Mouse (Mus musculus): ENCODE measurements around the gene Gde1.

DNA sequence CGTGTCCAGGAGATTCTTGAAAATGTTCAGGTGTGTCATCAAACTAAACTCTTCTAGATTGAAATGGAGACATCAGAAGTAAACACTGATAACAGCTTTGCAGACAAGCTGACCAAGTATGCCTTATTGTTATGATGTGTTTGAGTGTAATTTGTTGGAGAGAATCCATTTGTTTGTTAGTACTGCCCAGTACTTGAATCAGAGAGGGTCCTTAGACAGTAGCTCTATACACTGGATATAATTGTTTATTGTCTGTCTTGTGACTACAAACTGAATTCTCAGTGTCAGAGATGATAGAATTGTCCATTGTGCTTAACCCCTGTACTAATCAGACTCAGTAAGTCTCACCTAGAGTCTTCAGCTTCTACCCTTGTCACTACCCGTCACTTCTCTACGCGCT, 12.5 kb upstream of the Gde1 start:
- TF ChIP-seq CTCF (IDR thresholded peaks at IDR 0.05; ENCODE audit: insufficient read depth, low read depth, low read length) (no peak), POLR2A (IDR thresholded peaks at IDR 0.05; ENCODE audit: insufficient read depth, low read depth, low read length) (no peak)
